1 mouse cellular context compared by ENCODE assay signal in genomic region chr7:110166233-110166632, GRCm38 (mm10).
TF ChIP-seq lines count a peak whose summit lies in the region.

No protein-coding gene starts in this region.

TF ChIP-seq in CH12.LX, 34 proteins besides CTCF, POLR2A, EP300 and RAD21 (continued from another document):
- TF ChIP-seq RCOR1 (conservative IDR thresholded peaks at IDR 0.05; ENCODE audit: low read depth, low read length) (0 out of 2 replicates have a peak, but pooled peaks have one; percentile 55), ZMIZ1 (IDR thresholded peaks at IDR 0.05; ENCODE audit: low read depth, low read length) (no peak), JUN (IDR thresholded peaks at IDR 0.05; ENCODE audit: insufficient read depth, low read depth, low read length) (peak; percentile 87), CHD2 (IDR thresholded peaks at IDR 0.05; ENCODE audit: low read length) (peak; percentile 82), JUND (conservative IDR thresholded peaks at IDR 0.05; ENCODE audit: low read depth, low read length) (peak; percentile 78), KAT2A (IDR thresholded peaks at IDR 0.05; ENCODE audit: insufficient replicate concordance, low read length) (0 out of 2 replicates have a peak, but pooled peaks have one; percentile 69), UBTF (IDR thresholded peaks at IDR 0.05; ENCODE audit: low read depth, low read length) (no peak), USF2 (conservative IDR thresholded peaks at IDR 0.05; ENCODE audit: low read depth, low read length) (no peak), BHLHE40 (IDR thresholded peaks at IDR 0.05; ENCODE audit: low read depth, low read length) (peak; percentile 97), ZKSCAN1 (IDR thresholded peaks at IDR 0.05; ENCODE audit: borderline replicate concordance, low read depth, low read length) (no peak), PAX5 (IDR thresholded peaks at IDR 0.05; ENCODE audit: low read length) (no peak), MYC (IDR thresholded peaks at IDR 0.05; ENCODE audit: low read depth, low read length) (peak; percentile 90), NELFE (IDR thresholded peaks at IDR 0.05; ENCODE audit: low read depth, low read length) (0 out of 2 replicates have a peak, but pooled peaks have one; percentile 33), MAZ (IDR thresholded peaks at IDR 0.05; ENCODE audit: low read depth, low read length) (peak; percentile 99), IRF4 (IDR thresholded peaks at IDR 0.05; ENCODE audit: low read depth, low read length) (peak; percentile 95)
